Mouse (Mus musculus) myocyte (in vitro differentiated cells): ENCODE measurements around the gene Dis3l2.

Source experiments
- MAX ChIP-seq: IDR thresholded peaks from one replicate; pipeline ENCODE4 v1.6.1; 2011; ENCODE audit warnings: low read depth, mild to moderate bottlenecking, control low read depth
- POLR2A ChIP-seq: IDR thresholded peaks from one replicate; pipeline ENCODE4 v1.6.1; 2011; ENCODE audit warnings: low read depth, mild to moderate bottlenecking, control low read depth, moderate library complexity; ENCODE audit not compliant: insufficient read length
- POLR2AphosphoS2 ChIP-seq: IDR thresholded peaks from one replicate; pipeline ENCODE4 v1.6.1; 2011; ENCODE audit warnings: low read depth, control low read depth; ENCODE audit not compliant: insufficient read length
- TCF12 ChIP-seq: IDR thresholded peaks from one replicate; pipeline ENCODE4 v1.6.1; 2011; ENCODE audit warnings: mild to moderate bottlenecking, control low read depth; ENCODE audit not compliant: poor library complexity, insufficient read depth, severe bottlenecking

- TF ChIP-seq POLR2A (no peak), POLR2AphosphoS2 (no peak), TCF12 (no peak), MAX (no peak)
Measured at GRCm38 (mm10) chr1:86933656-86934055, 230.0 kb downstream of the Dis3l2 start.
